Mouse (Mus musculus): ENCODE measurements around the gene Klk1.
"Not testable (repeated sequence)": the region's sequence is repeated elsewhere in the genome, so short reads cannot be mapped to it uniquely, and the experiment has no call there.

Gene Klk1

DNA sequence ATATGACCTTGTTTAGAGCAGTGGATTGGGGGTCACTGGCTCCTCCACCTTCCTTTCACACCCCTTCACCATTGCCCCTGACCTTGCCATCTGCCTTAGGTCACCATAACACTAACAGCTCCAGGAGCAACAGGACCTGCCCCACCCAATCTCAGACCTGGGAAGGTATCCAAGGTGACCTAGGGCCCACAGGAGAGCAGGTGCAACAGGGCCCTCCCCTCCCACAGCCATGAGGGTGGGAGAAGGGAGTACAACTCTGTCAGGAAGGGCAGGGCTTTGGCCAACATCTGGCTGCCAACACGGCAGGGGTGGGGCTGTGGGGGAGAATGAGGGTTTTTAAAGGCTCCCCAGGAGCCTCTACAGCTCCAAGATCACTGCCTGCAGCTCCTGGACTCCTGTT, at the start of gene Klk1:
Klk1 (plus strand) TSS at position 285 of the 400 bp plus-strand sequence.
- DNase-seq (ENCODE audit: low spot score): no peak

DNA sequence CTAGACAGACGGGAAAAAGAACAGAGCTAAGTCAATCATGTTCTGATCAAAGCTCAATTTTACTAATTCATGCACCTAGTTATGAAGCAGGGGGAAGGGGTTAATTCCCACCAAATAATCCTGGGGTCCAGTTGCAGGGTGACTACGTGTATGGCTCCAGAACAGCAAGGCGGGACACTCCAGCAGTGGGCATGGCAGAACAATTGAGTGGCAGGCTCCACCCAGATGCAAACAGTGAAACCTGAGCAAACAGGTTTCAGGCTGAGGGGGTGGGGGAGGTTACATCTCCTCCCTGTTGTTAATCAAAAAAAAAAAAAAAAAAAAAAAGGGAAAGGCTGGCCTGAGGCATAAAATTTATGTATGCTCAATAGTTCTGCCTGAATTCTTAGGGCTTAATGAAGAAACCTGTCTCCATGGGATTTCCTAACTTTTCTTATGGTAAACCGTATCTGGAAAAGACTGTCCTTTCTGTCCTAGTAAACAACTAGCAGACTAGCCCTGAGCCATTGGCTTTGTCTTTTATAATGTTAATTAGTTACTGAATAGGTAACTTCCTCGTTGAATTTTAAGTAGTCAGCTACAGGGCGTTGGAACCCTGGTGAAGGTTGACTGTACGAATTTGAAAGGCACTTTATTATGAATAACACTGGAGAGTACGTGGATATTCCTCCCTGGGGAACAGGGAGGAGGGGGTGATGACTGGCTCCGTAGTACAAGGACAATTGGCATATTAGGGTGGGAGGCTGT, 45.7 kb upstream of the Klk1 start:
- DNase-seq (ENCODE audit: low spot score): no peak

DNA sequence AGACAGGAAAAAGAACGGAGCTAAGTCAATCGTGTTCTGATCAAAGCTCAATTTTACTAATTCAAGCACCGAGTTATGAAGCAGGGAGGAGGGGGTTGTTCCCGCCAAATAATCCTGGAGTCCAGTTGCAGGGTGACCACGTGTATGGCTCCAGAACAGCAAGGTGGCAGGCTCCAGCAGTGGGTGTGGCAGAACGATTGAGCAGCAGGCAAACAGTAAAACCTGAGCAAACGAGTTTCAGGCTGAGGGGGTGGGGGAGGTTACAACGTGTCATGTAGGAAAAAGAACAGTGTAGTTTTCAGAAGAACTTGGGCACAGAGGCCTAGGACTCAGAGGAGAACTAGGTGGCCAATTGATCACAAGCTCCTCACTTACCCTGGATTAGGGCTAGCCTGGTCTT, 38.6 kb upstream of the Klk1 start:
- not testable (repeated sequence) for DNase-seq (ENCODE audit: low spot score)

DNA sequence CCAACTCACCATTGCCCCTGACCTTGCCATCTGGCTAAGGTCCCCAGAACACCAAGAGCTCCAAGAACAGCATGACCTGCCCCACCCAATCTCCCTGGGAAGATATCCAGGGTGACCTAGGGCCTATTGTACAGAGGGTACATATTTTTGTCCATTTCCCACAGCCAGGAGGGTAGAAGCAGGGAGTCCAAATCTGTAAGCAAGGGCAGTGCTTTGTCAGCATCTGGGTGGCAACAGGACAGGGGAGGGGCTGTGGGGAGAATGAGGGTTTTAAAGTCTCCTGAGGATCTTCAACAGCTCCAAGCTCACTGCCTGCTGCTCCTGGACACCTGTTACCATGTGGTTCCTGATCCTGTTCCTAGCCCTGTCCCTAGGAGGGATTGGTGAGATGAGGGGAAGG, 37.2 kb upstream of the Klk1 start, which contains the start of gene Klk1b24:
Klk1b24 (plus strand) TSS at position 301 of the 400 bp plus-strand sequence.
- not testable (repeated sequence) for DNase-seq (ENCODE audit: low spot score)

DNA sequence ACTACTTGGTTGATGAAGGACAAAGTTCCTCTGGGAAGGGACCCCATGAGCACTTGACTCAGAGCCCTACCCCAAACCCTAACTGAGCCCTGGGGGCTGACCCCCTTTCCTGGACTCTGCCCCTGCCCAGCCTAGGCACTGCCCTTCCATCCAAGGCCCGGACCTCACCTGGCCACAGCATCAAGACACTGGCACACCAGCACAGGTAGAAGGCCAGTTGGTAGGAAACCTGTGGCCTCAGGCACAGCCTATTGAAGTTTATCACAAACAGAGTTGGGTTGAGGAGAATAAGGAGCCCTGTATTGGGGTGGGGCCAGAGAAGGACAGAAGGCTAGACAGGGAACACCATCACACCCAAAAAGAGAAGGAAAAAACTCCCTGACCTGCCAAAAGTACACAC, 31.7 kb upstream of the Klk1 start:
- not testable (repeated sequence) for DNase-seq (ENCODE audit: low spot score)

GRCm38 (mm10) chr7:44197891-44198290, 27.3 kb upstream of the Klk1 start, which contains the start of gene Klk1b3:
TSS of gene Klk1b3 (plus strand) at chr7:44198191.
- DNase-seq (ENCODE audit: low spot score): no peak

DNA sequence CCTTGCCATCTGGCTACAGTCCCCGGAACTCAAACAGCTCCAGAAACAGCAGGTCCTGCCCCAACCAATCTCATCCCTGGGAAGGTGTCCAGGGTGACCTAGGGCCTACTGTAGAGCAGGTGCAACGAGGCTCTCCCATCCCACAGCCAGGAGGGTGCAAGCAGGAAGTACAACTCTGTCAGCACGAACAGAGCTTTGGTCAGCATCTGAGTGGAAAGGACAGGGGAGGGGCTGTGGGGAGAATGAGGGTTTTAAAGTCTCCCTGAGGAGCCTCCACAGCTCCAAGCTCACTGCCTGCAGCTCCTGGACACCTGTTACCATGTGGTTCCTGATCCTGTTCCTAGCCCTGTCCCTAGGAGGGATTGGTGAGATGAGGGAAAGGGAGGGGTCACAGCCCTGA, 18.0 kb upstream of the Klk1 start, which contains the start of gene Klk1b4:
Klk1b4 (plus strand) TSS at position 301 of the 400 bp plus-strand sequence.
- DNase-seq (ENCODE audit: low spot score): not testable (repeated sequence)

DNA sequence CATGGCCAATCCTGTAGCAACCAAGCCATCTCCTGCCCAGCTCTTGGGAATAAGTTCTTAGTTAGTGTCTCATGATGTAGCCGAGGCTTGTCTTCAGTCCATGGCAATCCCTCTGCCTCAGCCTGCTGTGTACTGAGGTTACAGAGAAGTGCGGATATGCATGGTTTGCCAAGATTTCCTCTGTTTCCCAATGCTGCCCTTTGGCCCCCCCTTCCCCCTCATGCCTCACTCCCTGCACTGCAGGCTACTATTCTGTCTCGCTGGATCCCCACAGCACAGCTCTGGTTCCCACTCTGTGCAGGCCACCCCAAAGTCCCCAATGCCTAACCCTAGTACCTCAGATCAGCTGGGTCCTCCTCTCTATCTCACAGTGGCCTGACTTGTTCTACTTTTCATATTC, 16.9 kb upstream of the Klk1 start:
- no peak for DNase-seq (ENCODE audit: low spot score)

GRCm38 (mm10) chr7:44215645-44216044, 9.5 kb upstream of the Klk1 start, which contains the start of gene Klk1b5:
TSS of gene Klk1b5 (plus strand) at chr7:44215945.
- no peak for DNase-seq (ENCODE audit: low spot score)

DNA sequence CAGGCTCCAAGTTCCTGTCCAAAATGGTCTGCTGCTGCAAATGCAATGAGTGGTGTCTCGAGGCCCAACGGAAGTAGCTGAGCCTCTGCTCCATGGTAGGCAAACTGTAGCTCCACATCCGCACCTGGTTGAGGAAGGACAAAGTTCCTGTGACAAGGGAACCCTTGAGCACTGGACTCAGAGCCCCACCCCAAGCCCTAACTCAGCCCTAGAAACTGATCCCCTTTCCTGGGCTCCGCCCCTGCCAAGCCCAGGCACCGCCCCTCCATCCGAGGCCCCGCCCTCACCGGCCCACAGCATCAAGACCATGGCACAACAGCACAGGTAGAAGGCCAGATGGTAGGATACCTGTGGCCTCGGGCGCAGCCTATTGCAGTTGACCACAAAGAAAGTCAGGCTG, 3.6 kb upstream of the Klk1 start:
- not testable (repeated sequence) for DNase-seq (ENCODE audit: low spot score)

DNA sequence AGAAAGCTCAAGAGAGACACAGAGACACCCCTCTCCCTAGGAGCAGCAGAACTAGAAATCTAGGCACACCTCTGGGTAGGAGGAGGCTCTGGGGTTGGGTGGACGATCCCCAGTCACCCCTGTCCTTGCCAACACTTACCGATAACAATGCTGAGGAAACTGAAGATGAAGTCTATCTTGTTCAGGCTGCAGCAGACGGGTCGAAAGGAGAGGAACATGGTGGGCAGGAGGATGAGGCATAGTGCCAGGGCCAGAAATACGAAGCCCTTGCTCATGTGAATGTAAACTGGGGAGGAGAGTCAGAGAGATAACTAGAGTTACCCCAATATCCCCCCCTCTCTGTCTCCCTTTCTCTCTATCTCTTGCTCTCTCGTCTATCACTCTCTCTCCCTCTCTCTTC, 2.8 kb upstream of the Klk1 start:
- not testable (repeated sequence) for DNase-seq (ENCODE audit: low spot score)

DNA sequence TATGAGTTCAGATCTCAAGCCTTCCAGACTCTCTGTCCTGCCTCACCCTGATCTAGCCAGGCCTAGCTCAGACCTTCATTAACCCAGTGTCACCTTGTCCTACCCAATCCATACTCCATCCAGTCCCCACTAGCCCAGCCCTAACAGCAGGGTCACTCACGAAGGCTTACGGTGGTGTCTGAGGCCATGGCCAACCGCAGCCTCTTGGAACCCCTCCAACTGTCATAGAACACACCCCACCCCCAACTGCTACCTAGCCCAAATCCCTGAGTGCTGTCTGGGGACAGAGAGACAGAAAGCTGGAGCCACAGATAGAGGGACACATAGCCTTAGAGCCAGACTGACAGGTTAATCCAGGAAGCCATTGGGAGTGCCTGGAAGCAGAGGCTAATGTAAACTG, 10.7 kb downstream of the Klk1 start, which contains the start of gene Gm36864:
Gm36864 (plus strand) TSS at position 269 of the 400 bp plus-strand sequence.
- DNase-seq (ENCODE audit: low spot score): no peak

DNA sequence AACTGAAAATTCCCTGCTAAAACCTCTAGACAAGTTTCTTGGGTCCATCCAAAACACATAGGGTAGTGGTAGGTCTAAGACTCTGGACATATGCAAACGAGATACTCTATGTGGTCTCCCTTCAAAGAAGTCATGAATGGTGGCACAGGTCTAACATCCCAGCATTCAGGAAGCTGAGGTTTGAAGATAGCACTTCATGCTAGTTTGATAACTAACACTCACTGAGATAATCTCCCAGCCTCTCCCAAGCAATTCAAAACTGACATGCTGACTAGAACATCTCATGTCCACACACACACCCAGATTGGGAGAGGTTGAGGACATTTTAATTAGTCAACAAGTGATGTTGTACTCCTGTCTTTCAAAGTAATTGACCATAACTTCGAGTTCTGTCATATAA, 14.8 kb downstream of the Klk1 start:
- no peak for DNase-seq (ENCODE audit: low spot score)

GRCm38 (mm10) chr7:44240712-44241111, 15.6 kb downstream of the Klk1 start:
- no peak for DNase-seq (ENCODE audit: low spot score)

DNA sequence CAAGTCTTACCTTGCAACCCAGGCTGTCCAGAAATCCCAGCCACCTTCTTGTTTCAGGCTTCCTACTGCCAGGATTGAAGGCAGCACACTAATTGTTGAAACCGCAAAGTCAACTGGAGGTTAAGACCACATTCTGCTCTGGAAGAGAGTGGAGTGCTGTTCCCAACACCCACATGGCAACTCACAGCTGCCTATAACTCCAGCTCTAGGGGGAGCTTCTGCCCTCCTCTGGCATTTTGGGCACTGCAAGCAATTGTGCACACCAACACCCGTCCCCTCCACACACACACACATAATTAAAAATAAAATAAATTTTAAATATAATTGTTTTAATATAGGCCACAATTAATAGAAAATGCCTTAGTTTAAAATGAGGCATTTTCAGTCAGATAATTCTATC, 16.0 kb downstream of the Klk1 start:
- no peak for DNase-seq (ENCODE audit: low spot score)

- DNase-seq (ENCODE audit: low spot score): no peak
Measured at GRCm38 (mm10) chr7:44244080-44244479, 18.9 kb downstream of the Klk1 start.

DNA sequence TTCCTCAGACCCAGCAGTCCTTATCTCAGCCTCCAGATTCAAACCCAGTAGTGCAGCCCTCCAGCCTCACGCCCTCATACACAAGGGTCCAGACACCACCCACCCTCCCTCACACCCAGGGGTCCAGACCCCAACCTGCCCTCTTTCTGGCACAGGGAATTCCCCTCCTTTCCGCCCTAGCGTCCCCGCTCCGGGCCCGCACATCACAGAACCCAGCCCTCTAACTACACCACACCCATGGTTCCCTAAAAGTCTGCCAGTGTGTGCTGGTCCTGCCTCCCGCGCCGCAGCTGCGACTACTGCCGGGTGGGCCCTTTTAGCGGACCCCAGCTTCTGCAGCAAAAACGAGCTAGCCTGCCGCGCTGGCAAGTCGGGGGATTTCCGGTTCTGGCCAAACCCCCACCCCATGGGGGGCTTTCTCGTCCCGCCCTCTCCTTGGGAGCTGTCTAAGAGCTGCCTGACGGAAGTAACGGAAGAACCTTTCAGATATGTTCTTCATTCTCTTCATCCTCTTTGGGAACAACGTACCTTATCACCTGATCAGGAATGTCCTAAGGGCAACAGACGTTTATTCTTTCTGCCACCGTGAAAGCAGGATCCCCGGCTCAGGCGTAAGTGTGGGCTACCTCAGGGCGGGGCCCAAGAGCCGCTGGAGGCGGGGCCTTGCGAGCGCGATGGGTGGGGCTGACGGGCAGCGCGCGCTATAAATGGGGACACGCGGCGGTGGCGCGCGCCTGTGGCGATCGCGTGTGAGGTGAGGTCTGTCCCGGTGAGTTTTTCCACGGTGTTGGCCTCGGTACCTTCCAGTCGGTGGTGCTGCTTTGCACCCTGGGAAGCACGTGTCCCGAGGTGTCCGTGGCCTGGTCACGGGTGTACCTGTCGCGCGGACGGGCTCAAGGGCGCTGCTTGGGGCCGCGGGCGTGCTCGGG, 21.2 kb downstream of the Klk1 start, which contains the start of the genes 1700028J19Rik and 2410002F23Rik:
1700028J19Rik (minus strand) TSS at position 641 of the 929 bp plus-strand sequence.
2410002F23Rik (plus strand) TSS at position 668 of the 929 bp plus-strand sequence.
- peak; percentile 91 for DNase-seq (ENCODE audit: low spot score)

- no peak for DNase-seq (ENCODE audit: low spot score)
Measured at GRCm38 (mm10) chr7:44246984-44247470, 21.9 kb downstream of the Klk1 start.

DNA sequence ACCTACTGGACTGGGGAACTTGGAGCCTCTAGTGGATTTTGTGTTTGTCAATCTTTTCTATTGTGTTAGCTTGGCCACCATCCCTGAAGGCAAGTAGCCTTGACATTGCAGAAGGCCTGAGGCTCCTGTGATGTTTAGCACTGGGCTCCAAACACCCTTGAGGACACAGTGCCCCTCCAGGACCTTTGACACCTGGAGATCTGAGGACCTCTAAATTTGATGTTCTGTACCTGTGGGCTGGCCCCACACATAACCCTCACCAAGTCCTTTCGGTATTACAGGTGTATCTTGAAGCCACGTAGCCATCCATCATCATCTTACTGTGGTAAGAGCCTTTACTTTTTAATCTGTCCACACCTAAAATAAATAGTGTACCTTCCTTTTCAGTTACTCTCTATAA, 22.8 kb downstream of the Klk1 start:
- no peak for DNase-seq (ENCODE audit: low spot score)

GRCm38 (mm10) chr7:44249248-44249647, 24.1 kb downstream of the Klk1 start:
- DNase-seq (ENCODE audit: low spot score): no peak

GRCm38 (mm10) chr7:44250732-44251275, 25.6 kb downstream of the Klk1 start:
- DNase-seq (ENCODE audit: low spot score): peak; percentile 26
